In genomic region chr8:117259431-117260001, GRCm38 (mm10) we compare ENCODE assay signal across 8 mouse cellular contexts. TPM values are rescaled to one million over a fixed set of nuclear protein-coding genes. Genes with fewer than 3 reads are reported as not detected.
DNase-seq lines count a peak whose midpoint lies in the region; ATAC-seq and TF ChIP-seq lines count a peak whose summit lies in the region.

No protein-coding gene starts in this region.

- H3K36me3 ChIP-seq in heart, embryonic 15.5 days = no peaks in the 10 kb centered on the region
- no peaks in the 10 kb centered on the region for H3K36me3 ChIP-seq in embryonic facial prominence, embryonic 10.5 days (replicated peaks)
- no peaks in the 10 kb centered on the region for H3K36me3 ChIP-seq in stomach, postnatal 0 days (ENCODE audit: control insufficient read depth, insufficient read depth, low read length)

- intact Hi-C loops in heart, postnatal 14 days (cut with DNase I) = loop anchor here (2.0 to 10.0 kb wide), 2 partner anchors 25 to 115 kb away; no protein-coding TSS in a partner anchor

- peak overlapping the region; percentile 89 for H3K4me2 ChIP-seq in heart, embryonic 15.5 days
- H3K4me2 ChIP-seq in stomach, postnatal 0 days (replicated peaks; ENCODE audit: low read depth) = peak overlapping the region; percentile 75

- WGBS in heart, embryonic 15.5 days = 67% methylated on average over 11 of the region's 11 CpGs
- 73% methylated on average over 11 of the region's 11 CpGs for WGBS in embryonic facial prominence, embryonic 10.5 days
- 44% methylated on average over 11 of the region's 11 CpGs for WGBS in lung, adult 2 months
- WGBS in stomach, postnatal 0 days = 42% methylated on average over 11 of the region's 11 CpGs

- peak overlapping the region; percentile 89; the same call in 1 of the 2 replicates for H3K9ac ChIP-seq in heart, embryonic 15.5 days
- peak overlapping the region; percentile 94 for H3K9ac ChIP-seq in stomach, postnatal 0 days (ENCODE audit: low read length)

- no peak overlapping the region for H3K27ac ChIP-seq in heart, embryonic 15.5 days
- H3K27ac ChIP-seq in embryonic facial prominence, embryonic 10.5 days (replicated peaks) = peak overlapping the region; percentile 95
- peak overlapping the region; percentile 95 for H3K27ac ChIP-seq in stomach, postnatal 0 days (replicated peaks)

- H3K4me3 ChIP-seq in heart, embryonic 15.5 days = peak overlapping the region; percentile 77; the same call in 1 of the 2 replicates
- peak overlapping the region; percentile 94 for H3K4me3 ChIP-seq in embryonic facial prominence, embryonic 10.5 days
- peak overlapping the region; percentile 94 for H3K4me3 ChIP-seq in lung, adult 2 months (replicated peaks; ENCODE audit: extremely low read depth, low read depth, low read length)
- H3K4me3 ChIP-seq in stomach, postnatal 0 days (ENCODE audit: low read depth, low read length) = peak overlapping the region; percentile 97

- TF ChIP-seq EP300 in stomach, postnatal 0 days (optimal IDR thresholded peaks at IDR 0.05) = no peak

- no peak for ATAC-seq in heart, embryonic 15.5 days (replicated peaks; ENCODE audit: insufficient number of reproducible peaks, insufficient read depth, low FRiP score, low read depth)
- peak; percentile 22 for ATAC-seq in stomach, postnatal 0 days (ENCODE audit: low FRiP score, low TSS enrichment)

- no peaks in the 10 kb centered on the region for H3K27me3 ChIP-seq in heart, embryonic 15.5 days
- no peaks in the 10 kb centered on the region for H3K27me3 ChIP-seq in embryonic facial prominence, embryonic 10.5 days (replicated peaks; ENCODE audit: low read depth, poor library complexity, severe bottlenecking)
- H3K27me3 ChIP-seq in stomach, postnatal 0 days (ENCODE audit: control insufficient read depth, insufficient read depth, low read length) = no peaks in the 10 kb centered on the region

- no peak for TF ChIP-seq POLR2A in lung, adult 2 months (IDR thresholded peaks at IDR 0.05; ENCODE audit: borderline replicate concordance, extremely low read depth, low read depth, low read length)

- DNase-seq in heart, postnatal 14 days = no peak
- DNase-seq in embryonic facial prominence, embryonic 10.5 days (ENCODE audit: low spot score) = peak; percentile 32
- peak; percentile 68 for DNase-seq in kidney, adult 18-20 months
- DNase-seq in lung, adult 2 months = peak; percentile 63
- DNase-seq in stomach, postnatal 0 days (ENCODE audit: low spot score) = peak; percentile 66
- DNase-seq in adrenal gland, adult 8-10 months = no peak
- no peak for DNase-seq in ovary, adult 18-20 months (ENCODE audit: low spot score)

- H3K4me1 ChIP-seq in heart, embryonic 15.5 days (replicated peaks) = peaks cover 53% of the 10 kb centered on the region
- peaks cover 65% of the 10 kb centered on the region for H3K4me1 ChIP-seq in embryonic facial prominence, embryonic 10.5 days
- H3K4me1 ChIP-seq in lung, adult 2 months (ENCODE audit: control insufficient read depth, insufficient read depth, low read length) = peaks cover 31% of the 10 kb centered on the region
- peaks cover 7% of the 10 kb centered on the region; the same call in 1 of the 2 replicates for H3K4me1 ChIP-seq in stomach, postnatal 0 days (replicated peaks; ENCODE audit: control insufficient read depth, insufficient read depth)

- no peaks in the 10 kb centered on the region for H3K9me3 ChIP-seq in heart, embryonic 15.5 days (replicated peaks)
- no peaks in the 10 kb centered on the region for H3K9me3 ChIP-seq in embryonic facial prominence, embryonic 10.5 days
- H3K9me3 ChIP-seq in stomach, postnatal 0 days (ENCODE audit: control insufficient read depth, low read length) = no peaks in the 10 kb centered on the region

- TF ChIP-seq CTCF in lung, adult 2 months (IDR thresholded peaks at IDR 0.05; ENCODE audit: insufficient read depth, low read length) = no peak
- peak; percentile 37; the same call in 1 of the 2 replicates for TF ChIP-seq CTCF in stomach, postnatal 0 days (IDR thresholded peaks at IDR 0.05; ENCODE audit: low read depth)

RNA-seq across cellular contexts. Expression of gene Cmip, which starts 2.7 kb away (rescaled TPM):
- 9.4 and 16.3 TPM in 2 replicates for polyA plus RNA-seq in heart, embryonic 15.5 days (2015; fragmentation: Nextera tagmentation; extraction: Ambion mirVana)
- 10 to 100 TPM; 29.5 to 30.9 TPM for total RNA-seq in heart, postnatal 14 days (2021)
- 9.2 and 9.8 TPM in 2 replicates for polyA plus RNA-seq in embryonic facial prominence, embryonic 10.5 days (2016; fragmentation: Nextera tagmentation; extraction: Ambion mirVana)
- 53.1 and 62.3 TPM in 2 replicates for polyA plus RNA-seq in lung, adult 2 months (2012; rRNA removed)
- polyA plus RNA-seq in stomach, postnatal 0 days (2015; fragmentation: Nextera tagmentation; extraction: Ambion mirVana) = 19.9 and 22.9 TPM in 2 replicates
- 100 to 1,000 TPM; 134 to 141 (median 137) TPM for total RNA-seq in adrenal gland, adult 8-10 months (2022)

Comparison
In these comparisons a context has a peak if more than half of its experiments do, and no peak if none do; other contexts are left out.
1. DNase-seq: peak in embryonic facial prominence, embryonic 10.5 days (single experiment), kidney, adult 18-20 months (single experiment), lung, adult 2 months (single experiment) and stomach, postnatal 0 days (single experiment); none in heart, postnatal 14 days (0 of 2), adrenal gland, adult 8-10 months (single experiment) and ovary, adult 18-20 months (single experiment).
2. Peak in every context shown above with its lines, with median percentiles within 50 percentile points of each other: H3K4me3 ChIP-seq.